13 mouse cellular contexts compared by ENCODE assay signal in the genomic region with DNA sequence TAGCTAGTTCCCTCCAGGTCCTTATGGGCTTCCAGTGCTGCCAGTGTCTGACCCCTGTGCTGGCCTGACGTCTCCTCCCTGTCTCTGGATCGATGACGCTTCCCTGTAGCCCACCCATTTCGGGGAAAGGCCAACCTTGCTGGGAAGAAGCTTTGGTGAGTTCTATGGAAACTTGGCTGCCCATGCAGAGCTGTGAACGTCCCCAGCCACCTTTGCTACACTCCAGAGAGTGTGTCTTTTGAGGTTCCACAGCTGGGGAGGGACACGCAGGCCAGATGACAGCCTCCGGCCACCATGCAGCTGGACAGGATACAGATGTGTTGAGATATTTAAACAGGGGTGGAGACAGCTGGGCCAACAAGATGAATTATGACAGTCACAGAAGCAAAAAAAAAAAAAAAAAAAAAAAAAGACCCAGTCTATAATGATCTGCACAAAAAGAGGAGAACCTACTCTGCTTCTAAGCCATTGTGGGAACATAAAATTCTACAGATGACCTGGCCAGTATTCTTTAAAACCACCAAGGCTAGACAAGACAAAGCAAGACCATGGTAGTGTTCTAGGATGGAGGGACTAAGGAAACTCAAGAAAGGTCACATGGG. TPM values are rescaled to one million over a fixed set of nuclear protein-coding genes. Genes with fewer than 3 reads are reported as not detected.
DNase-seq lines count a peak whose midpoint lies in the region.
"Had no signal": no experiment of that assay in that cellular context is flagged by ENCODE, and none has a peak within 500 bp of the region (broad histone marks: within the 10 kb centered on the region; RNA-seq: fewer than 3 reads in every experiment).

No protein-coding gene starts in this region.

- intact Hi-C loops in heart, postnatal 25 days (cut with DNase I): no loop called here

- DNase-seq in adrenal gland, postnatal 10 days: peak; percentile 4
- DNase-seq in adrenal gland, postnatal 4 days (ENCODE audit: low spot score in 2 of 2): no peak
- DNase-seq in kidney, postnatal 4 days: peak; percentile 60 to 70
- no peak for DNase-seq in kidney, adult 18-20 months
- DNase-seq in heart, postnatal 25 days (ENCODE audit: low spot score): peak; percentile 33
- peak; percentile 66 to 90 for DNase-seq in lung, postnatal 4 days
- no peak for DNase-seq in neural tube, embryonic 10.5 days (ENCODE audit: extremely low spot score, low spot score)
- DNase-seq in gastrocnemius, adult 18-20 months (ENCODE audit: low spot score): no peak
- DNase-seq: cerebellum, postnatal 36 days; kidney, adult 8-10 months; left cerebral cortex, postnatal 4 days had no signal

RNA-seq across cellular contexts. Expression of gene Ackr2, which starts 2.7 kb away (rescaled TPM):
- total RNA-seq in adrenal gland, postnatal 10 days (2021): 1 to 10 TPM; 3.0 to 3.4 TPM
- total RNA-seq in adrenal gland, postnatal 4 days (2021): 1 to 10 TPM in 1 of 2 experiments, under 1 TPM in 1; 0.90 to 1.6 TPM
- total RNA-seq in heart, postnatal 25 days (2021): 1 to 10 TPM; 2.5 to 3.7 TPM
- 1 to 10 TPM in 1 of 2 experiments, under 1 TPM in 1; 0.64 to 1.8 TPM for total RNA-seq in gastrocnemius, adult 18-20 months (2021)

RNA-seq across cellular contexts. Expression of gene Cyp8b1, which starts 20.6 kb away (rescaled TPM):
- total RNA-seq in adrenal gland, postnatal 10 days (2021): 10 to 100 TPM; 16.2 to 27.8 TPM
- total RNA-seq in adrenal gland, postnatal 4 days (2021): 10 to 100 TPM in 1 of 2 experiments, under 1 TPM in 1; 0.92 to 12.2 TPM
- not detected for total RNA-seq in heart, postnatal 25 days (2021)
- not detected for total RNA-seq in gastrocnemius, adult 18-20 months (2021)
- total RNA-seq: layer of hippocampus, postnatal 14 days; left cerebral cortex, postnatal 4 days; neutrophil, adult 5-6 weeks had no signal

RNA-seq across cellular contexts. Expression of gene Higd1a, which starts 37.3 kb away (rescaled TPM):
- 100 to 1,000 TPM; 111 to 113 TPM for total RNA-seq in adrenal gland, postnatal 10 days (2021)
- 10 to 100 TPM; 63.8 to 68.9 TPM for total RNA-seq in adrenal gland, postnatal 4 days (2021)
- 100 to 1,000 TPM; 208 to 239 TPM for total RNA-seq in heart, postnatal 25 days (2021)
- total RNA-seq in gastrocnemius, adult 18-20 months (2021): 10 to 100 TPM; 82.9 to 95.7 TPM

RNA-seq across cellular contexts. Expression of gene Fam198a, which starts 55.3 kb away (rescaled TPM):
- total RNA-seq in adrenal gland, postnatal 10 days (2021): 1 to 10 TPM; 3.9 to 5.6 TPM
- 1 to 10 TPM; 6.8 to 8.4 TPM for total RNA-seq in adrenal gland, postnatal 4 days (2021)
- under 1 TPM; 0.94 to 0.98 TPM for total RNA-seq in heart, postnatal 25 days (2021)
- total RNA-seq in gastrocnemius, adult 18-20 months (2021): under 1 TPM; 0.62 to 0.71 TPM
- total RNA-seq: neutrophil, adult 5-6 weeks had no signal

RNA-seq across cellular contexts. Expression of gene Ccdc13, which starts 56.2 kb away (rescaled TPM):
- total RNA-seq in adrenal gland, postnatal 10 days (2021): 1 to 10 TPM in 1 of 2 experiments, under 1 TPM in 1; 0.63 to 1.3 TPM
- 1 to 10 TPM; 1.8 to 2.8 TPM for total RNA-seq in adrenal gland, postnatal 4 days (2021)
- total RNA-seq in heart, postnatal 25 days (2021): not detected
- under 1 TPM in 1 of 2 experiments, not detected in 1; 0.17 TPM for total RNA-seq in gastrocnemius, adult 18-20 months (2021)
- total RNA-seq: neutrophil, adult 5-6 weeks had no signal

Comparison
In these comparisons a context has a peak if more than half of its experiments do, and no peak if none do; other contexts are left out.
1. DNase-seq: peak in adrenal gland, postnatal 10 days (single experiment), kidney, postnatal 4 days (2 of 2), heart, postnatal 25 days (single experiment) and lung, postnatal 4 days (2 of 2); none in adrenal gland, postnatal 4 days (0 of 2), kidney, adult 18-20 months (single experiment), neural tube, embryonic 10.5 days (single experiment) and gastrocnemius, adult 18-20 months (single experiment).